Mouse (Mus musculus): Measurements from ENCODE around the gene Sv2a.
"Not testable (repeated sequence)": the region's sequence is repeated elsewhere in the genome, so short reads cannot be mapped to it uniquely, and the experiment has no call there.

The Sv2a gene

DNA sequence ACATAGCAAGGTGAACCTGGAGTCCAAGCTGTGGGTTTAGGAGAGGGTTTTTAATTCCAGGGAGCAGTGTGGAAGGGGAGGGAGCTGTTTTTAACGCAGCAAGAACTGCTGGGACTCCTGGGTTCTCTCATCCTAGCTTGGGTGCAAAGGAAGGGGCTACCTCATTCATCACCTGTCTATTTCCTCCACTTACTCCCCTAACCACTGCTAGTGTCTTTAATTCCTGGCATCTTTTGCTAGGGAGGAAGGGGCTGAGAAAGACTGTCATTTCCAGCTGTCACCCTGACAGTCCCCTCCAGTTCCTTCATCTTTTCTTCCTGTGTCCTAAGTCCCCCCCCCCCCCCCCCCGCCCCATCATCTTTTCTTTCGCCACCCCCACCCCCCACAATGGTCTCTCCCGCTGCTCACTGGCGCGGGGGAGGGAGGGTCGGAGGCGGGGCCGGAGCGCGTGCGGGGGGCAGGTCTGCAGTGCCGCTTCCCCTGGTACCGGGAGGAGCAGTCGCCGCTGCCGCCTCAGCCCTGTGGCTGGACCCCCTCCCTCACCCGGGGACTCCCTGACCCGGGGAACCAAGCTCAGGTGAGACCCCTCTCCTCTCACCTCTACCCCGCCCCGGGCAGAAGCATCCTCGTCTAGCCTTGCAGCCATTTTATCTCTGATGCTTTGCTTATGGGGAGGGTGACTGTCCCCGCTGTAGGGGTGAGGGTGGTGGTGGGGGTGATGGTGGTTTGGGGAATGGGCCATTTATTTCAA is at the start of gene Sv2a:
TSS of gene Sv2a (plus strand) at position 425 of the 751 bp plus-strand sequence.
- peak; percentile 68 for DNase-seq

DNA sequence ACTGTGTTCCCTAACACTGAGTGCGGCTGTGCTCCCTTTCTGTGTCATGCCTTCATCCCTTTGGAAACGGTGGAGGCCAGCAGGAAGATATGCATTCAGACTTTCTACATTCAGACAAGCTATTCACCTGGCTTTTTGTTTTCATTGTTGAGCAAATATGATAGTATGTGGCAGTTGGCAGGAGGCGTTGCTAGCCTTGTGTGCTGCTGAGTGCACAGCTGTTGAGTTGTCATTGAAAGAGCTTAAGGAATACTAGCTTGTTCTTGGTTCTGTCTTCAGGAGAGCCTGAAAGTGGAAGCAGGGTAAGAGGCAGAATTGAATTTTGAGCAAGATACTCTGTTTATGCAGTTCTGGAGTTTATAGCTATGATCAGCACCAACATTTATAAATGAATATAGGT is 48.5 kb upstream of the Sv2a start:
- DNase-seq: no peak

DNA sequence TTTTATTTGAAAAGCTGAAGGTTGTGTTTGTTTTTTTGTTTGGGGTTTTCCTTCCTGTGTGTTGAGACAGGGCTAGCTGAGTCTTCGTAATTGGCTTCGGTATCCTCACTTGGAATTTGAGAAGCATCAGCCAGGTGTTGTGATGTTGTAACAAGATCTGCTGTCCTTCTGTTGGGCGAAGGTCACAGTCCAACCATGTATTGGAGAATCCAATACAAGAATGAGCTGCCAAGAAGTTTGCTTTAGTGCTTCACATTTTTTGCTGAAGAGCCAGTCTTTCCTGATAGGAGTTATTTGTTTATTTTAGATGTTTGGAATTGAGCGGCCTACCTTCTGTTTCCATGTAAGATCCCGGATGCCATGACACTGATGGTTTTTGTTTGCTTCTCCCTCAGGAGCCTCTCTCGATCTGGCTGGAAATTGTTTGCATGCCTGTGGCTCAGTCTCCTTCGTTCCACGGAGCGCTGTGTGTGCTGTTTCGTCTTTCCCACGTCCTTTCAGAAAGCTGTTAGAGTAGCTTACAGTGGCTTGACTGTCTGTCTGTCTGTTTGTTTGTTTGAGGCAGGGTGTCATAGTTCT is 47.5 kb upstream of the Sv2a start:
- no peak for DNase-seq

DNA sequence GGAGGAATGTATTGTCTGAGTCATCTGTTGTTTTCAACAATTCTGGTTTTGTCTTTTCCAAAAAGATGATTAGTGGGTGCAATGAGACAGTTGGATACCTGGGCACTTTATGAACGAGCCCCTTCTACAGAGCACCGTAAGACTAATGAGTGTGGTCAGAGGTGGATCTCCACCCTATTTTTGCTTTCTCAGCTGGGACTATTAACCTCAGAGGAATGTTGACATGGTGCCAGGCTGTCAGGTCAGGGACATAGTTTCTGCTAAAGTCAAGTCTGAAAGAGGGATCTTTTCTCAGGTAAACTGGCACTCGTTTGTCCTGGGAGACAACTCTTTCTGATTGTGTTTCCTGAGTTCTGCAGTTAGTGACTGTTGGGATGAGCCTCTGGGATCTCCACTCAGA is 45.9 kb upstream of the Sv2a start:
- DNase-seq: no peak

DNA sequence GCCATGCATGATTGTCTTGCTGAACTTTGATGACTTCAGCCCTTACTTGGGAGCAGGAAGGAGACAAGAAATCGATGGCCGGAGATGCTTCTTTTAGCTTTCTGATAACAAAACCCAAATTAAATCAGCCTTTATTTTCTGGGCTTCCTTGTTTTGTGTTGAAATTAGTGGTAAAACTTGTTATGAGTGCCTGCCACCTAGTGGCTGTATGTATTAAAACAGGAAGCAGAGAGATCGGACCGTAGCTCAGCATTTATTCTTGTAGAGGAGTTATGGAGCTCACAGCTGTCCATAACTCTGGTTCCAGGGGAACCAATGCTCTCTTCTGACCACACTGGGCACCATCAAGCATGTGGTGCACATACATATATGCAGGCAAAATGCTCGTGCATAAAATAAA is 33.0 kb upstream of the Sv2a start:
- peak; percentile 61 for DNase-seq

DNA sequence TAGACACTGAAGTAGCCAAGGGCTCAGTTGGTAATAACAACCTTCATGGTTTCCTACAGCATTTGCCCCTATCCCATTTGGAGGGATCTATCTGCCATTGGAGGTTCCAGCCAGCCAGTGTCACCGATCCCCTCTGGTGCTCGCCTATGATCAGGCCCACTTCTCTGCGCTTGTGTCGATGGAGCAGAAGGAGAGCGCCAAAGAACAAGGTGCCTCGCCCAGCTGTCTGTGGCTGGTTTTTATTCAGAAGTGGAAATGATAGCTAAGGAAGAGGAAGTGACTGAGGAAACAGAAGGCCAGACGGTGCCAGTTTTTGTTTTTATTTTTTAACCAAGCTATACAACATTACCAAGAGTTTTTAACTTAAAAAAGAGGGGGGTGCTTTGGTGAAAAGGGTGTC is 29.1 kb upstream of the Sv2a start:
- DNase-seq: no peak

DNA sequence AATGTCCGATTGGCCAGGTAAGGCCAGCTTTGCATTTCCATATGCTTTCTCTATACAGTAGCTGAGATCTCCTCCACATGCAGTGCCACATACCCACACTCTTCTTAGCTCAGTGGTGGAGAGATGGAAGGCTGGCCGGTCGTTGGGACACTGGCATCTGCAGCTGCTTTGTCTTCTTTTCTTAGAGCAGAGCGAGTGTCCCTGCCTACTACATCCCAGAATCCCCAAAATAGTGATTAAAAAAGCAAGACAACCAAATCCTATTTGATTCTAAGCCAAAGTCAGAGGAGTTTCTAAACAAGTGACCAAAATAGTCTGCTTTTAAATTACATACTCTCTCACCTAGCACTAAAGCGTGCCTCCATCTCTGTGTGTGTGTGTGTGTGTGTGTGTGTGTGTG is 28.3 kb upstream of the Sv2a start:
- DNase-seq: no peak

DNA sequence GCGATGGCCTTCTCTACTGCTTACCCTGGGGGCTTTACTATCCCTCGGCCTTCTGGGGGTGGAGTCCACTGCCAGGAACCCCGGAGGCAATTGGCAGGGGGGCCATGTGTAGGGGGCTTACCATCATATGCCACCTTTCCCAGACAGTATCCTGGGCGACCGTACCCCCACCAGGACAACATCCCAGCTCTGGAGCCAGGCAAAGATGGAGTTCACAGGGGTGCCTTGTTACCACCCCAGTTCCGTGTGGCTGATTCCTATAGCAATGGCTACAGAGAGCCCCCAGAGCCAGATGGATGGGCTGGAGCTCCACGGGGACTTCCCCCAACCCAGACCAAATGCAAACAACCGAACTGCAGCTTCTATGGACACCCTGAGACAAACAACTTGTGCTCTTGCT is 25.4 kb upstream of the Sv2a start:
- no peak for DNase-seq

DNA sequence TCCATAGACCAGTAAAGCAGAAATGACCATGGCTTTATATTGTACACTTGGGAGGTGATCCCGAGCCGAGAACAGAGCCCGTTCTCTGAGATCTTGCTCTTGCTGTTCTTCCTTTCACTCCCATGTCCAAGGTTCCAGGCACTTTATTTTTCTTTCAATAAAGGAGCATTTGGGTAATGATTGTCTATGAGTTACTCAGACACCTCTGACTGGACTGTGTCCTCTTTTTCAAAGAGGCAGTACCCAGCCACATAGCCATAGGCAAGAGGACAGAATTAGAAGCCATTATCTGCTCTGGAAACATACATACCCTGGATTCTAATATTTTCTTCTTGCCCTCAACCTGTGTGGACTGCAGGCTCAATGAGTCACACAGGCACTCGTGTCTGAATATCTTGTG is 21.1 kb upstream of the Sv2a start:
- DNase-seq: no peak

DNA sequence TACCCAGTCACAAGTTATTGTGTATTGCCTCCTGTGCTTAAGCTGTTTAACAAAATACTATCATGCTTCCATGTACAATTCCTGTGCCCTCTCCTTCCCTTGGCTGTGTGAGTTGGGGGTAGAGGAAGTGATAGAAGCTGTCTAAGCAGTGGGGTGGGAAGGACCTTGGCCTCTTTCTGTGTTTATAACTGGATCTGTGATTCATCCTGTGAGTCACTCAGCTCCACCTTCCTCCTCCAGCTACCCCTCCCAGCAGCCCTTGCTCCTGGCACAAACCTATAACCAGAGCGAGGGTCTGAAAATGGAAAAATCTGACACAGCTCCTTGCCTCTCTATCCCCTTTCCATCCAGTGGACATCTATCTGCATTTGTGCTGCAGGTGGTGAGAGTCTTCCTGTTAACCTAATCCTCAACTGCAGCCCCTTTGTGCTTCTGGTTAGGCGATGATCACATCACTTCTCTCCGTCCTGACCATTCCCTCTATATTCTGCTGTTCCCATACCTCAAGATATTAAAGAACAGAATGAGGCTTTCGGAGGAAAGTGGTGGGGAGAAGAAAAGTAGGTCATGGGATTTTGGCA is 20.6 kb upstream of the Sv2a start:
- no peak for DNase-seq

DNA sequence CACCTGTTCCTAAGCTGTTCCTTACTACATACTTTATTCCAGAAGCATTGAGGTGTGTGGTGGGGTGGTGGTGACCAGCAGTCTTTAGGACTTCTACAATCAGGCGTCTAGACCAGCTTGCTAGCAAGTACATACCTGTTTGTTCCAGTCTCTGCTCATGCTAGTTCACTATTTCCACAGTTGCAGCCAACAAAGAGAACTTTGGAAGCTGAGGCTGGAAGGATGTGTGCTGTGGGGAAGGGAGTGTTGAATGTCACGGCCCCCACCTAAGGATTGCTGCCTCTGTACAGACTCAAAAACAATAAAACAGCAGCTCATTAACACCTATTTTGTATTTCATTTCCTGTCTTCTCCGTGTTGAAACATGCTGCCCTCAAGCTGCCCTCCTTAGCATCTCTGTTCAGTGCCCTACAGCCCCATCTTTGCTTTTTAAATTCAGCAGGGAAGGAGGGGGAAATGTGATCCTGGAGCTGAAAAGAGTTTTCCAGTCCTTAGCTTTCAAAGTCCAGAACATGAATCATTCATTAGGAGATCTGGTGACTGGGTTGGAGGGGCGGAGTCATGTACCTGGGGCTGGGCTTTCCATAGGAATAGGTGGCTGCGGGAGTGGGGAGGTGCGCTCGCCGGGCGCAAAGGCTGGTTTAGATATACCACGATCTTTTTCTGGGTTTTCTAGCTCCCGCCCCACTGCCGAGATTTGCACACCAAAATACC is 20.0 kb upstream of the Sv2a start:
- DNase-seq: no peak

DNA sequence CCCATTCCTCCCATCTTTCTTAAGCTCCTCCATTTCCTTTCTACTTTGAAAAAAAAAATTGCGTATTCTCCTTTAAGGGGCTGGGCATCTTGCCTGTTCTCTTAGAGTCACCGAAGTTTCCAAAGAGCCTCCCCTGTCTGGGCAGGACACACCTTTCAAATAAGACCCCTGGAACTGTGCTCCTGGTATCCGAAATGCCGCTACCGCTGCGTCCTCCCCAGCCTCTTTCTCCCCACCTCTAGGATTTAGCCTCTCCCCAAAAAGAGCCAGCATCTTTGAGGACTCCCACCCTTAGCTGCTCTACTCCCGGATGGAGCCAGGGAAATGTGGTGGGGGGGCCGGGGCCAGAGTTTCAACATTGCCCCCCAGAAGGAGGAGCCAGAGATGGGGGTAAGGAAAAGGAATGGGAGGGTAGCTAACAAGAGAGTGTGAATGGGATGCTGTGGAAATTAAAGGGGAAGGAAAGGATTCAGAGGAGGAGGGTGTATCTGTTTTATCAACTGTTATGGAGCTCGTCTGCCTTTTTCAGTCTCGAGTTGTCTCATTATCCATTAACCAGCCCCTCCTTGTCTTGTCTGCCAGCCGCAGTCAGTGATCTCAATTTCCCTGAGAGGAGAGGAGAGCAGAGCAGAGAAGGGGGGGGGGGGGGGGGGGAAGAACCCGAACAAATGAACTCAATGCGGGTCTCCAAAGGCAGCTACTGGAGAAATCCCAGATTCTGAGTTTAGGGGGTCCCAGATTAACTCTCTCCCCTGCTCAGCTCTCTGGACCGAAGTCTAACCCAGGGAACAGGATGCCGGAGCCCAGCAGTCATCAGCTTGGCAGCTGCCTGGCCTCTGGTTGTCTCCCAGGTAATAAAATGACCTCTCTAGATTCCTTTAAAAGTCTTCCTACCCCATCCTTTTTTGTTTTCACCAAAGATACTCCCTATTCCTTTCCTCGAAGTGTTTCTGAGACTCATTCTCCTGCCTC is 18.8 kb upstream of the Sv2a start, which contains the start of gene Mtmr11:
TSS of gene Mtmr11 (plus strand) at position 136 of the 972 bp plus-strand sequence.
- no peak for DNase-seq

DNA sequence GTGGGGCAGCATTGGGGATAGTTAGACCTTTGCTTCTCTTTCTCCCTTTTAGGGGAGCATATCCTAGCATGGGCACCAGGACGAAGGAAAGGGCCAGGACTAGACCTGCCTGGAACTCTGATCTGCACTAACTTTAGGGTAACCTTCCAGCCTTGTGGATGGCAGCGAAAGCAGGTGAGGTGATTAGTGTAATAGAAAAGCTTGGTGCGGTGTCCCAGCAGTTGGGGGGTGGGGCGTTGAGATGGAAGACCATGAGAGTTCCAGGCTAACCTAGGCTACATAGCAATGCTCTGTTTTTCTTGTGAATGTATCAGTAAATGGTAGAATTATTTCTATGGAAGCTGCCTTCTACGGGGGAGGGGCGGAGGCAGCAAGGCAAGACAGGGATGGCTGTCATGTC is 17.9 kb upstream of the Sv2a start:
- DNase-seq: no peak

DNA sequence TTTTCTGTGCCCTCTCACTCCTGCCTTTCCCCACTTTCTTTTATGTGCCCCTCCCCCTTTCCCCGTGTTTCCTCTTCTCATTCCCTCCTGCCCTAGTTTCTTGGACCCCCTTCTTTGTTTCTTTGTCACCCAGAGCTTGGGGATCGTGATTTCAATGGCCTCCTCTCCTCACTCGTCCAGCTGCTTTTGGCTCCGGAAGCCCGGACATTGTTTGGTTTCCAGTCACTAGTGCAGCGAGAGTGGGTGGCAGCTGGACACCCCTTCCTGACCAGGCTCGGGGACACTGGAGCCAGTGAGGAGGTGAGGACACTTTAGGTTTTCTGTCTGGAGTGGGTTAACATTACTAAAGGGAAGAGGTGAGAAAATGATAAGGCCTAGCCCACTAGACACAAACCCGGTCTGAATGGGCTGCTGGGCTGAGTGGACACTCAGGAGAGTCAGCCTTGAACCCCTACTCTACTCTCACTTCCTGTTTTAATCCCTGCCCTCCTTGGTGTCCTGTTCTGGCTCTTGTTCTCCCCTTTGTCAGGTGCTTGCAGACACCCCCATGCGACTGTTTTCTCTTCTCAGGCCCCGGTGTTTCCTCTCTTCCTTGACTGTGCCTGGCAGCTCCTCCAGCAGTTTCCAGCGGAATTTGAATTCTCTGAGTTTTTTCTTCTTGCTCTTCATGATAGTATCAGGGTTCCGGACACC is 12.3 kb upstream of the Sv2a start:
- DNase-seq: no peak

DNA sequence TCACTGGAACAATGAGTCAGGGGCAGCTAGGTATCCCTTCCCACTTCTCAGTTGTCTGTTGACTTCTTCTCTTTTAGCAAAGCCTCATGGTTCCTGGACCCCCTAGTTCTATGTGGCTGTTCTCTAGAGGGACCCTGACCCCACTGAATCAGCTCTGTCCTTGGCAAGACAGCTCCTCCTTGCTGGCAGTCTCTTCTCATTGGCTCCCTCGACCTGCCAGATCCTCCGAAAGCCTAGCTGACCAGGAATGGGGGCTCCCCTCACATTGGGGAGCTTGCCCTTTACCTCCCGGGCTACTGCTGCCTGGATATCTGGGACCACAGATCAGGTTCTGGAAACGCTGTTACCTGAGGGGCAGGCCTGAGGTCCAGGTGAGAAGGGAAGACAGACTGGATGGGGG is 10.7 kb upstream of the Sv2a start:
- no peak for DNase-seq

DNA sequence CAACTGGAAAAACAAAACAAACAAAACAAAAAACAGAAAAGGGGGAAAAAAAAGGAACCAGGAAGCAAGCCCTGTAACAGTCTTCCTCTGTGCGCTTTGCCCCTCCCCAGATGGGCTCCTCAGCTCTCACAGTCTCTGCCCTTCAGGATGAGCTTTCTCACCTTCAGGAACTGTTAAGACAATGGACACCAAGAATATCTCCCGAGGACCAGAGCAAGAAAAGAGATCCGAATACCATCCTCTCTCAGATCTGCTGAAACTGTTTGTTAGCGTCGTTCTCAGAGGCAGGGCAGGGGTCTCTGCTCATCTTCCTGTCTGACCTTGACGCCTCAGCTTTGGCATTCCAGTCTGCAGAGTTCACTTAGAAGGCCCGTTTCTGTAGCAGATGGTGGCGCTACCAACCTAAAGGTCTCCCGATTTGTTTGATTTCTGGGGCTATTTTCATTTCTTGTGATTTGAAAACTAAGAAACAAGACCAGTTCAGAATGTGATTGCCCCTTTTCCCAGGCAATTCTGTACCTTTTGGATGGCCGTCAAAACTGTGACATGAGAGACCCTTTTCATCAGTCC is 9.9 kb upstream of the Sv2a start:
- DNase-seq: peak; percentile 37

DNA sequence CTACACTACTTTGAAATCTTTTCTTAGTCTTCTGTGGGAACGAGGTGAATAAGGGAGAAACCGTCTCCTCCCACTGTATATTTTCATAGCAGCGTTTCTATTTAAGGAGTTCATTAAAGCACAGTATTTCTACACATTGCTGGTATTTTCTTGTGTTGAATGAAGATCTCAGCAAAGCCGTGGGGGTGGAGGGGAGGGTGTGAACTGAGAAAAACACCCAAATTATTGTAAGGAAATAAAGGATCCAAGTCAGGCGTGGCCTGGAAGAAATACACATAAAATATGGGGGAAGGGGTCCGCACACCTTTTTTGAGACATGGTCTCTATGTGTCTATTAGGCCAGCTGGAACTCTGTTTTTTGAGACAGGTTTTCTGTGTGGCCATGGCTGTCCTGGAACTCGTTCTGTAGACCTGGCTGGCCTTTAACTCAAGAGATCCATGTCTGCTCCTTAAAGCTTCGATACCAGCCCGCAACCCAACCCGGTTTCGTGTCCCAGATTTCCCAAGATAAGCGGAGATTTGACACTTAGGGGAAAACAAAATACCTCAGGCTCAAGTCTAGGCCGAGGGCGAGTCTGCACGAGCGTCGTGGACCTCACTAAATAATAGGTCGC is 9.3 kb upstream of the Sv2a start:
- DNase-seq: no peak

DNA sequence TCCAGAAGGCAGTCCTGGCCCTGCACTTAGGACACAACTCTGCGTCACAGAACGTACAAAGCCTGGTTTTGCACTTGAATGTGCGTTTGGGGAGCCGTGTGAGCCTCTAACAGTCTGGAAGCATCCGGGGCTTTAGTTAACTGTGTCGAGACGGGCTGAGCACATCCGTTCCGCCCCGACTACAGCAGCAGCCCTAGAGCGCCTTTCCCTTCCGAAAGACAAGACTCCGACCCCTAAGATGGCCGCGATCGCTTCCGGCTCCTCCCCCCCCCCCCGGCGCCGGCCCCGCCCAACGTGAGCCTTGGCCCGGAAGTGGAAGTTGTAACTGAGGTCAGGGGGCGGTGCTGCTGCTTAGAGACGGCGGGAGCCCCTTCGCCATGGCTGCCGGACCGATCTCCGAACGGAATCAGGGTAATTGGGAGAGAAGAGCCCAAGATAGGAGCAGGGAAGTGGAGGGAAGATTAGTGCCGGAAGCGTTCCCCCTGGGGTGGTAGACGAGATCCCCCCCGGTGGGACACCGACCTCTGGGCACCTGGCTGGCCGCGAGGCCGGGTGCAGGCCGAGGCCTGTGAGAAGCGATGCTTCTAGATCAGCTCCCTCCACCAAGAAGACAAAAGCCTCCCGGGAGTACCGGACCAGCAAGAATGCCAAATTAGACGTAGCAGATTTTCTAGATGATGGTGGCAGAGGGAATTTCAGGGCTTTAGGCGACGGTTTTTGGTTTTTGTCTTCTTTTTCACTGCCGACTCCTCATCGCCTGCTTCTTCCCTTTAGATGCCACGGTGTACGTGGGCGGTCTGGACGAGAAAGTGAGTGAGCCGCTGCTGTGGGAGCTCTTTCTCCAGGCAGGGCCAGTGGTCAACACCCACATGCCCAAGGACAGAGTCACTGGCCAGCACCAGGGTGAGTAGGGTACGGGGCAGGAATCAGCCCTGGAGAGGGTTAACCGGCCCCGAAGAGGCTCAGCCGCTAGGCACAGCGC is 8.5 kb upstream of the Sv2a start, which contains the start of gene Sf3b4:
TSS of gene Sf3b4 (plus strand) at position 136 of the 982 bp plus-strand sequence.
- DNase-seq: peak; percentile 87

DNA sequence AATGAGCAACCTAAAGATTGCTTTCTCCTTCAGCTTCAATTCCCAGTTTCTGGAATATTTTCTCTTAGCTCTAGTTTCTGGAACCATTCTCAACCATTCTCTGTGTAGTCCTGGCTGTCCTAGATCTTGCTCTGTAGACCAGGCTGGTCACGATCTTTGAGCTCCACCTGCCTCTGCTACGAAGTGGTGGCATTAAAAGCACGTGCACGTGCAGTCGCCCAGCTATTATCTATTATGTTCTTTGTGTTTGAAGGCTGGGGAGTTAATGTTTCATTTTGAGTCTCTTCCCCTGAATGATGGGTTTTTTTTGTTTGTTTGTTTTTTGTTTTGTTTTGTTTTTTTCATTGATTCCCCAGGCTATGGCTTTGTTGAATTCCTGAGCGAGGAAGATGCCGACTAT is 7.8 kb upstream of the Sv2a start:
- no peak for DNase-seq

DNA sequence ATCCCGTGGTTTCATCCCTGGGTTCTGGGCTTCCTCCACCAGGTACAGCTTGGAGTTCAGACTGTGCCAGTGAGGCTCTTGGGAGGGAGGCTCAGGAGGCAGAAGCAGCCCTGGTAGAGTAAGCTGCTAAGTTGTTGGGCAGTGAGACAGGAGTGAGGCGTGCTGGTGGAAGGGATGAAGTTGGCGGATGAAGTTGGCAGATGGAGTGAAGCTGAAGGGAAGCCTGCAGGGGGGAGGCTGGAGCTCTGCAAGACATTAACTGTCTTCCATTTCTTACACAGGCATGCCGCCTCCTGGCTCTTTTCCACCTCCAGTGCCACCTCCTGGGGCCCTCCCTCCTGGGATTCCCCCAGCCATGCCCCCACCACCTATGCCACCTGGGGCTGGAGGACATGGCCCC is 6.9 kb upstream of the Sv2a start:
- DNase-seq: not testable (repeated sequence)
